Mouse (Mus musculus) thymus, postnatal 10 days (tissue): ENCODE results near the gene C2cd4a.

ENCODE experiments used
- DNase-seq, 2 experiments: peaks; one replicate each; pipeline ENCODE4 v3.0.0; 2021; ENCODE audit warnings: low spot score in 2 of 2

Gene C2cd4a

GRCm38 (mm10) chr9:67834535-67834934 is 2.4 kb upstream of the C2cd4a start:
- DNase-seq, result no peak

DNA sequence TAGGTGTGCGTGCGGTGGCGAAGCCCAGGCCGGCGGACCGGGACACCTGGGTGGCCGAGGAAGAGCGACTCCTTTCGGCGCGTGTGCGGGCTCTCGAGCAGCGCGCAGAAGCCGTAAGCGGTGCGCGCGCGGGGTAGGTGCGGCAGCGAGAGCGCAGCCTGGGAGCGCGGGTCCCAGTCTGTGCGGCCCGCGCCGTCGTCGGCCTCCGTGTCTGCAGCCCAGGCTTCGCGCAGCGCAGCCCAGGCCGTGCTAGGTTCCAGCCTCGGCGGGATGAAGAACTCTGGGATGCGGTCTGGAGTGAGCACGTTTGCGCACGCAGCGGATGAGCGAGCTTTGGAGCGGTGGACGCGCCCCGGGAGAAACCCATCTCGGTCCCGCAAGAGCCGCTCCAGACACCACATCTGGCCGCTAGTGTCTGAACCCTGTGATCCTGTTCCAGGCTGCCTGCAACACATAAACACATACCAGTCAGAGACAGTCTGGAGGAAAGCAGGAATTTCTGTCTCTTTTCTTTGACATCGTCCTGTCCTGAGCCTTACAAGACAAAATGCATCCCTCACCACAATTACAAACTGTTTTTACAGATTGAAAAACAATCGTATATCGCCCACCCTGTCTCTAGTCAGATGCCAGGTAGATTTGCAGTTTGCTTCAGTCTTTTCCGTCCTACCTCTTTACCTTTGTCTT is 628 bp downstream of the C2cd4a start:
- no peak for DNase-seq

- peak in 1 of 2 experiments; percentile 17 for DNase-seq
Measured at GRCm38 (mm10) chr9:67830411-67831358, 1.4 kb downstream of the C2cd4a start.

DNA sequence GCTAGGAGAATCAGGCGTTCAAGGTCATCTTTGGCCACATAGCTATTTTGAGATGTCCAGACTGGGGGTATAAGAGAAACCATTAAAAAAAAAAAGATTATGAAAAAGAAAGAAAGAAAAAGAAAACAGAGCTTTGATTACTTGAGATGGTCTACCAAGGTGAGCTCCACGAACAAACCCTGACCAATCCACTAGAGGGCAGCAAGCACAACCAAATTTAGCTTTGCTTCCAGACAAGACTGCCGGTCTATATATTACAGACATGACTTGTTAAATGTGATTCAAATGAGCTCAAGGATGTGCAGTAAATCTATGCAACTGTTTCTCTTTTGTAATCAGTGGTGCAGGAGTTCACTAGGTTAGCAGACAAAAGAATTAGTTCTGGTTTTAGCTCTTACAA is 3.9 kb downstream of the C2cd4a start:
- DNase-seq, result peak; percentile 35 to 71

DNA sequence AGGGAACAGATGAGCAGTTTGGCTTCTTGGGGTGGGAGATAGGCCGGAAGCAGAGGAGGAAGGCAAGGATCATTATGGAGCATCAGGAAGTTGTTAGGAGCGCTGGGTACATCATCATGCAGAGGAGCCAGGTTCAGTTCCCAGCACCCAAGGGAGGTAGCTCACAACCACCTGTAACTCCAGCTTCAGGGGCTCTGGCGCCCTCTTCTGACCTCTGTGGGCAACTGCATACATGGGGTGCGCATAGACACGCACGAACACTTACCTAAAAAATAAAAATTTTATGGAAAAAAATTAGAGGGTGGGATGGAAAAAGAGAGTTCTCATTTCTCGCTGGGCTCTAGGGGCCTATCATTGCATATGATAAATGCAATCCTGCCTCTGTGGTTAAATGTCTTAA is 6.6 kb downstream of the C2cd4a start:
- DNase-seq, result no peak

GRCm38 (mm10) chr9:67823131-67823530 is 9.0 kb downstream of the C2cd4a start:
- no peak for DNase-seq

DNA sequence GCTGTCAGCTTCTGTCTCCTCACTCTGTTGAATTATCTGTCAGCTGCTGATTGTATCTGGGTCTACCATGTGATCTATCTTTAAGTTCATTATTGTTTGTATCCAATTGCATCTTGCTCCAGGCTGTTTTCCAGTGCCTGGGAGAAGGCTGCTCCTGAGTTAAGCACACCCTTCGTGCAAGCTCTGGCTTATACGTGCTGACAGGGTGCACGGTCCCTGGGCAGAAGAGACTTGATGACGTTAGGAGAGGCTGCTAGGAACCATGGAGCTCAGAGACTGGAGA is 13.5 kb downstream of the C2cd4a start:
- DNase-seq, result no peak

GRCm38 (mm10) chr9:67817898-67818667 is 14.0 kb downstream of the C2cd4a start:
- DNase-seq, result no peak

GRCm38 (mm10) chr9:67816172-67816928 is 15.8 kb downstream of the C2cd4a start:
- DNase-seq, result no peak

GRCm38 (mm10) chr9:67813665-67814337 is 18.3 kb downstream of the C2cd4a start:
- DNase-seq, result no peak

- no peak for DNase-seq
Measured at GRCm38 (mm10) chr9:67813171-67813570, 19.0 kb downstream of the C2cd4a start.

DNA sequence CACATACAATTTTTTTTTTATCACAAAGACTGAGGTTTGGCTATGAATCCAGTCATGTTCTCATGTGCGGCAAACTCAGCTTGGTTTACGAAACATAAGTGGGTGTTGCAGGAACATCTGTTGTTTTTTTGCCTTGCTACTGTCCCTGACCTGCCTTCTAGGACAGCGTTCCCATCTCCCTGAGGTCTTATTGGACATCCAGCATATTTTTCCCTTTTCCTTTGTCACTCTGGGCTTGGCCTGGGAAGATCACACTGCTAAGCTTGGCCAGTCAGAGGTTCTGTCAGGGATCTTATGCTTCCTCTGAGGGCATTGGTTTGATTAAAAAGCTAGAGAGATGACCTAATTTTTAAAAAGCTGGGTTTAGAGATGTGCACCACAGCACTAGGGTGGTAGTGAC is 21.0 kb downstream of the C2cd4a start:
- no peak for DNase-seq

DNA sequence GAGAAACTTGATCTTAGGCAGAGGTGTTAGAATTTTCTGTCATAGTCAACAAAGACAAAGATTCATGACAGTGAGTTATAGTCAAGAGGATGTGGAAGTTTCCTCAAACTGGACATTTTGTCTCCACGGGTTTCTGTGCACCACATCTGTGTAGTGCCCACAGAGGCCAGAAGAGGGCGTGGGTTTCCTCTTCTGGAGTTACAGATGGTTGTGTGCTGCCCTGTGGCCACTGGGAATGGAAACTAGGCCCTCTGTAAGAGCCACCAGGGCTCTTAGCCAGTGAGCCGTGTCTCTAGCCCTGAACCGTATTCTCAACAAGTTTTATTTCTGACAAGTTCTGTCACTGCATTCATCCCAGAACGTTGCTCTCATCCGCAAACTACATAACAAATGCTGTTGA is 21.6 kb downstream of the C2cd4a start:
- no peak for DNase-seq

GRCm38 (mm10) chr9:67807000-67807399 is 25.1 kb downstream of the C2cd4a start:
- DNase-seq, result no peak

- peak in 1 of 2 experiments; percentile 59 for DNase-seq
Measured at GRCm38 (mm10) chr9:67802241-67802640, 29.9 kb downstream of the C2cd4a start.

DNA sequence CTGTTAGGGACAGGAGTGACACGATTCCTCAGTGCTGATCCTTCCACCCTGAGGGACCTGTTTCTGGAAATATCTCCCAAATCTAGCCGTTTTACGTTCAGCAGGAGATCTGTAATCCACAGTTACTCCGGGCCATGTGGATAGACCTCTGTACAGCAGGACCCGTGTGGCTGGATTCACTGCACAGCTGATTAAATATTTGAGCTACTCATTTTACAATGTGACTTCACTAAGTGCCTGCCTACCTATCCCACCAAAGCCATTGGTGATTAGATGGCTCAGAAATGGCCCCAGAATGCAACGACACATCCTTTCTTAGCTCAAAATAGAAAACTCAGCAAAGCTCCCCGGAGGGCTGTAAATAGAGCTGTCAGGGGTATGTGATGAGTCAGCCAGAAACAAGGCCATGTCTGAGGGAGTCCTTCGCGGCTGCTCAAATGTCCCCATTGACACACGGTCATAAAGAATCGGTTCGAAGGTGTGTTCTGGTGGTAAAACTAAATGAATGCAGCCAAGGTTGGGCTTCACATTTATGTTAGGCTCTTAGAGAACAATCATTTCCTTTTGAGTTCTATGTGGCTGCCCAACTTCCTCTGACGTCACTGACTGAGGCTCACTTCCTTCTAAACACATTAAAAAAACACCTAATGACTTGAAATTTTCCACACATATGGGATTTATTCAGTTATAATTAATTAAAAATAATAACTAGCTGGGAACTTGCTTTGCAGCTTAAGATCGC is 32.9 kb downstream of the C2cd4a start:
- DNase-seq, result no peak

- no peak for DNase-seq
Measured at GRCm38 (mm10) chr9:67795205-67795675, 36.9 kb downstream of the C2cd4a start.

DNA sequence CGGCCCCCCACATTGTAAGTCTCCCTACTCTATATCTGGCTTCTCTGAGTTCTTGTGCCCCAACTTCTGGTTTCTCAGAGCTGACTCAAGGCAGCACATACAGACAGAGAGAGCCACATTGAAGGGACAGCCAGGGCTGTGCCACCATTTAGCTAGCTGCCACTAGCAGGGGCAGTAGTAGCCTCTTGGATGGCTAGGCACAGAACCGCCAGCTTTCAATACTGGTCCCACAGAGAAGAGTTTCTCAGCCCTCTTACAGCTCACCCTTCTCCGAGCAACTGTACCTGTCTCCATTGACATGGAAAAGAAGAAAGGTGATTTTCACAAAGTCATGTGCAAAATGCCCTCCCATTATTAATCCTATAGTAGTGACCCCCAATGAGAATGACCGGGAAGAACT is 37.5 kb downstream of the C2cd4a start:
- no peak for DNase-seq

DNA sequence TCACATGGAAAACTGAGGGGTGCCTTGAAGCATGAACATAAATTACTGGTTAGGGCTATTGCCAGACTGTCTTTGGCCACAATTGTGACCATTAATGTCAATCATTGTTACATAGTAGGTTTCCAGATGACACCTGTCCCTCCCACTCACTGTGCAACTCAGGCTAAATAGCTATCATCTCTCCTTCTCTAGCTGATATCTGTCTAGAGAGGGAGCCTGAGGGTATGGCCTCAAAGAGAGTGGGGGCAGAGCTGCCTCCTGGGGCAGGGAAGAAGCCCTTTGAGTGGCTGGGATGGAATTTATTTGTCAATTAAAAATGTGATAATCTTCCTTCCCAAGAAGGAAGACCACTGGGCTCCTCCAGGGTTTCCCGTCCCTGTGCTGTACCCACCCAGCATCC is 37.9 kb downstream of the C2cd4a start:
- DNase-seq, result no peak

DNA sequence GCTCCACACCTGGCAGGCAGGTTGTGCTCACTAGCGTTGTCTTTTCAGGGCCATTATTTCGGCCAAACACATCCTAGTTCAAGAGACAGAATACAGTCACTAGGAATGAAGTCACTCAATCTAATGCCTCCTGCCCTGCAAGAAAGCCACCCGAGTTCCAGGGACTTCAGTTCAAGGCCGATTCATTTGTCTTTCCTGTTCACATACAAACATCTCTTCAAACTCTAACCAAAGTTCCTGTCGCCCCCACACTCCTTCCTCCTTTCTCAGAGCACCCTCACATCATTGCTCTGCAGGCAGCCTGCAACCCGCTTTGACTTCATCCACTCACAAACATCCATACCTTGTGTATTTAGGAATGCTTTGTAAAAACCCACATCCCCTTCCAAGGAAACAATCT is 38.6 kb downstream of the C2cd4a start:
- no peak for DNase-seq
